Mouse (Mus musculus) liver (tissue): ENCODE measurements around the gene Wdr93.
"Not testable (repeated sequence)": the region's sequence is repeated elsewhere in the genome, so short reads cannot be mapped to it uniquely, and the experiment has no call there.

ENCODE experiments used
- DNase-seq: peaks from one replicate; pipeline ENCODE4 v3.0.0-alpha.2; 2020; ENCODE audit warnings: mixed read lengths

Wdr93 gene

GRCm38 (mm10) chr7:79756334-79756733, 13.4 kb downstream of the Wdr93 start:
- no peak for DNase-seq

GRCm38 (mm10) chr7:79758176-79758575, 15.2 kb downstream of the Wdr93 start:
- no peak for DNase-seq

GRCm38 (mm10) chr7:79759766-79760165, 16.8 kb downstream of the Wdr93 start:
- DNase-seq = no peak

- no peak for DNase-seq
Measured at GRCm38 (mm10) chr7:79761124-79761876, 18.3 kb downstream of the Wdr93 start.

DNA sequence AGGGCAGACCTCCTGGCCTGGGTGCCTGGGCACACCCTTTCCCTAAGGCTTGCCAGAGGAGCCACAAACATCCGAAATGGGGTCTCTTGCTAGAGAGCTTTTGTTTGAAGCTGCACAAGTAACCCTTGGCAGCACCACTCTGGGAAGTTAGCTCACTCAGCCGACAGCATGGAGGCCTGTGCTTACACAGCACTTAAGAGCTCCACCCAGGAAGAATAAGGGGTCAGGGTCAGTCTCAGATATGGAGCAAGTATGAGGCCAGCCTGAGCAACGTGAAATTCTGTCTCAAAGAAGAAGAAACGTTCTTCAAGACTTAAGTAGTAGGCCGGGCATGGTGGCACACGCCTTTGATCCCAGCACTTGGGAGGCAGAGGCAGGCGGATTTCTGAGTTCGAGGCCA, 19.1 kb downstream of the Wdr93 start:
- DNase-seq = no peak

DNA sequence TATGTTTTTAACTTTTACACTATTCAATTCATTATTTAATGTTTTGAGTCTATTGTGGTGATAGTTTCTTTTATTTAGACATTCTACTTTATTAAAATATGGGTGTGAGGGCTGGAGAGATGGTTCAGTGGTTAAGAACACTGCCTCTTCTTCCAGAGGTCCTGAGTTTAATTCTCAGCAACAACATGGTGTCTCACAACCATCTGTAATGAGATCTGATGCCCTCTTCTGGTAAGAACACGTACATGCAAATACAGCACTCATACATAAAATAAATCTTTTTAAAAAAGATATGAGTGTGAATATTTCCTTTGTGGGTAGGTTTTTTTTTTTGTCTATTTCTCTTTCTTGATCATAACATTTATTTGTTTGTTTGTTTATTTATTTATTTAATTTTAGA, 23.0 kb downstream of the Wdr93 start:
- DNase-seq = no peak

- DNase-seq = no peak
Measured at GRCm38 (mm10) chr7:79769664-79770063, 26.7 kb downstream of the Wdr93 start.

- DNase-seq = no peak
Measured at GRCm38 (mm10) chr7:79771561-79772512, 28.9 kb downstream of the Wdr93 start.

- peak; percentile 65 for DNase-seq
Measured at GRCm38 (mm10) chr7:79780647-79781626, 38.0 kb downstream of the Wdr93 start.

DNA sequence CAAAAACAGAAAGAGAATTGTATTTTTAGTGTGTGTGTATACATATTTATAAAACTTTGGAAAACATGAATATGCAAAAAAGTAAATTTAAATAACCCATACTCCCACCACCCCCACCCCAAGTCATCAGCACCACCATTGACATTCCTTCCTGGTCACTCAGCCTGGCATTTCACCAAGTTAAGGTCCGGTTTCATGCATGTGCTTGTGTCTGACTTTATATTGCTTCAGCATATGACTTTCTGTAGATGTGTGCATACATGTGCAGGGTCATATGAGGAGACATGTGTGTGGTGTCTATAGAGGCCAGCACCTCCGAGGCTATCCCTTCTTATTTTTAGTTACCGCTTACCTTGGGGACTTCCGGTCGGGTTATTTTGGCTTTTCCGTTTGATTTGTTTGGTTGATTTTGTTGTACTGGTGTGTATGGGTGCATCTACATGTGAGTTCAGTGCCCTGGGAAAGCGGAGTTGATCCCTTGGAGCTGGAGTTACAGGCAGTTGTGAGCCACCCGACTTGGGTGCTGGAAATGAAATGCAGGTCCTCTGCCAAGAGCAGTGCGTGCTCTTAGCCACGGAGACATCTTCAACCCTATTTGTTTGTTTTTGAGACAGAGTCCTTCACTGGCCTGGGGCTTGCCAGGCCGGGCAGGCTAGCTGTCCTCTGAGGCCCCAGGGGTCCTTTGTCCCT, 39.0 kb downstream of the Wdr93 start:
- DNase-seq = no peak

DNA sequence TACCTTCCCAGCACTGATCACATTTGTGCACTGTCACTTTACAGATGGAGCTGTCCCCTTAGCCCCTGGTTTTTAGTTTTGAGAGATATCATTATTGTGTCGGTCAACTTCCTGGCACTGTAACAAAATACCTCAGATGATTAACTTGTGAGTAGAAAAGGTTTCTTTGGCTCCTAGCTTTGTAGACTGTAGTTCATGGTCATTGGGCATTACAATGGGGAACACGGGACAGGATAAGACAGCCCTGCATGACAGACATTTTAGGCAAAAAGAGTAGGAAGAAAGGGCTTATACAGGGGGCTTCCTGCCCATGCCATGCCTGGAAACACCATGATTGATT, 39.5 kb downstream of the Wdr93 start:
- no peak for DNase-seq

DNA sequence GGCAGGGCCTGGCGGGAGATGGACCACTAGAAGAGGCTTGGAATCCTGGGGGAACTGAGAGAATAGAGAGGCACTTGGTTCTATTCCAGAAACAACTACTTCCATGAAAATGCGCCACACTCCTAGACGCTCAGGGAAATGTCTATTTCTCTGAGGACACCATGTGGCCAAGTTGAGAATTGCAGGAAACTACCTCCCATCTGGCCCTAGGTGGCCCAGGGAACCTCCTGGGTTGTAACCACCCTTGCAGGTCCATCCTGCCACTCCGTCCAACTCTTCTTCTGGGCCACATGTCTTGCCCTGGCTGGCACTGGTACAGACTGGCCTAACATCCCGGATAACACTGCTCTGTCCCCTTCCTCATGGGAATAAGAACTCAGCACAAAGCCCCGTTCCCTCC, 43.3 kb downstream of the Wdr93 start:
- DNase-seq = peak; percentile 52

DNA sequence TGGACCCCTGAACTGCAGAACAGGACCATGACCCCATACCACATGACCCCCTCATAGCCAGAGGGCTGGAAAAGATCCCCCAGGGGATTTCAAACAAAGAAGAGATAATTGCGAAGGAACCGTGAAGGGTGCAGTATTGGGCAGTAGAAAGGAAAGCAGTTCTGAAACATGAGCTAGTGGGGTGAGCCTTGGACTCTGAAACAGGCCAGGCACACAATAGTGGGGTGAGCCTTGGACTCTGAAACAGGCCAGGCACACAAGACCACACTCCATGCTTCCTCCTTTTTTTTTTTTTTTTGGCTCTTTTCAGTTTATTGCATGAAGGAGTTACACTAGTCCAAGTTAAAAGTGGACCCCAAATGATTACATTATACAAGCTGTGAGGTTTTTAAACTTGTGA, 46.8 kb downstream of the Wdr93 start:
- not testable (repeated sequence) for DNase-seq

DNA sequence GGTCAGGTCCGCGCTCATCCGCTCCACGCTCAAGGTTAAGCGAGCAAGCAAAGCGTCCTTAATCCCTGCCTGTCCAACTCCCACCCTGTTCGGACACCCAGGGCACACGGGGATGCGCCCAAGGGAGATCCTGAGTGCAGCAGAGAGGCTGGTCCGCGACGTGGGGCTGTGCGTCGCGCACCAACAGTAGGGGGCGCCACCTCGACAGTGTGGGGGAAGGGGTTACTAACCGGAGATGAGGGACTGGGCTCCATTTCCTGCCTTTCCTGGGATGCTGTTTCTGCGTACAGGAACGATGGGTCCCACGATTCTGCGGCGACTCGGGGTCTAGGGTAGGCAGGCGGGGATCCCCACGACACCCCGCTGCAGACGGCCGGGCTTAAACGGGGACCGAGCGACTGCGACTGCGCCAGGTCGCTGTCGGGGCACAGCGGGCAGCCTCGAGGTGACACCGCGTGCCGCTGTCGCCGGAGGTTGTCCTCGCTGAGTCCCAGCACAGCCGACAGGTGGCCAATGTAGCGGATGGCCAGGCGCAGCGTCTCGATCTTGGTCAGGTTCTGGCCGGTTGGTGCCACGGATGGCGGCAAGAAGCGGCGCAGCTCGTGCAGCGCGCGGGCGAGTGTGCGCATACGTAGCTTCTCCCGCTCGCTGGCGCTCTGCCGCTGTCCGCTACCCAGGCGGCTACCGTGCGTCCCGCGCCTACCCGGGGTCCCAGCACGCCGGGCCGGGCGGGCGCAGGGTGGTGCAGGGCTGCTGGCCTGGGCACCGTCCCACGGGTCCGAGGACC, 49.9 kb downstream of the Wdr93 start:
- peak; percentile 18 for DNase-seq

GRCm38 (mm10) chr7:79793688-79794087, 50.7 kb downstream of the Wdr93 start, which contains the start of gene Mesp1:
Gene Mesp1, minus strand, starts transcription at chr7:79793788.
- no peak for DNase-seq

DNA sequence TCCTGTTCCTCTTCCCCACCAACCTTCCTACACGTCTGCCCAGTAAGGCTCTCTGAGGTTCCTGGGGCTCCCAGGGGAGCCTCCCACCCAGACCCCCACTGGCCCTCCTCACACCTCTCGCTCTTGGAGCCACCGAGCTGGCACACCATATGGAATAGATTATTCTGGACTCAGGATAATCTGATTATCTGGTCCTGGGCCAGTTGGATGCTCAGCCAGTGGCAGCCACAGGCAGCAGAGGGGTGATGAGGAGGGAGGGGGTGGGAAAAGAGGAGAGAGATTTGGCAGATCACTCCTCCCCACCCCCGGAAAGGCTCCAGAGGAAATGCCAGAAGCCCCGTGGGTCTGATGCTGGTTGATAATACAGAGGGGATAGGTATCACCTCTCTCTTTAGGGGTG, 55.6 kb downstream of the Wdr93 start:
- no peak for DNase-seq

DNA sequence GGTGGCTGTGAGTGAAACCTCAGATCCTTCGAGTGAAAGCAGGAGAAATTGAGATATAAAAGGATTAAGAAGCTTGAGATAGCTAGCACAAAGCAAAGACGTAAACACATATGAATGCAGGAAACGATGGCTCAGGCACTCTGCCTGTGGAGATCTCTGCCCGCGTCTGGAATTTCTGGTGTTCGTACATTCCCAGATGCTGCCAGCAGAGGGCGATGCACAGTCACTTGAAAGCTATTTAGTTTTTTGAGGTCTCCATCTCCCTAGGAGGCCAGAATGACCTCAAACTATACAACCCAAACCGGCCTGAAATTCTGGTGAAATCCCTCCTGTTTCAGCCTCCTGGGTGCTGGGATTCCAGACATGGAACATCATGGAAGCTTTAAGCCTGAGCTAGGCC, 56.1 kb downstream of the Wdr93 start:
- peak; percentile 65 for DNase-seq

GRCm38 (mm10) chr7:79799506-79799905, 56.5 kb downstream of the Wdr93 start:
- no peak for DNase-seq

DNA sequence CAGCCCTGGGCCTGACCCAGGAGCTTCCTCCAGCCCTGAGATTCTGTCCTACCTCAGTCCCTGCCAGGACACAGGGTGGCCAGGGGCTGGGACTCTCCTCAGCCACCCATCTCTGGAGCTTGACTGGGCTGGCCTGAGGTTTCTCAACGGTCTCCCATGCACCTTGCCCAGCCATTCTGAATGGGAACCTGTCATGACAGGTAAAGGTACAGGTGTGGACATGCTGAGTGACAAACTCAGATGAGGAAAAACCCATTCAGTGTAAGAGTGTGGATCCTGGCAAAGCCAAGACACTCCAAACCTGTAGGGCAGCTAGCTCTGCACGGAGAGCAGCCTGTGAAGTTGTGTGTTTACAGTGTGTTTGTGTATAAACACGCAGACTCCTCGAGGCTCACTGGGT, 57.4 kb downstream of the Wdr93 start:
- DNase-seq = no peak

- no peak for DNase-seq
Measured at GRCm38 (mm10) chr7:79801391-79801790, 58.4 kb downstream of the Wdr93 start.

GRCm38 (mm10) chr7:79802037-79802436, 59.1 kb downstream of the Wdr93 start:
- DNase-seq = no peak
